Comparison of ENCODE assay signal across 13 mouse cellular contexts in genomic region chr6:128070921-128071558, GRCm38 (mm10).
DNase-seq lines count a peak whose midpoint lies in the region; ATAC-seq lines count a peak whose summit lies in the region.
"Had no signal": no experiment of that assay in that cellular context is flagged by ENCODE, and none has a peak within 500 bp of the region (broad histone marks: within the 10 kb centered on the region; RNA-seq: fewer than 3 reads in every experiment).

No protein-coding gene starts in this region.

- no peak overlapping the region for H3K4me3 ChIP-seq in hindbrain, embryonic 13.5 days
- no peak overlapping the region for H3K4me3 ChIP-seq in hindbrain, embryonic 12.5 days
- H3K4me3 ChIP-seq in forebrain, embryonic 12.5 days (replicated peaks): no peak overlapping the region
- no peak overlapping the region for H3K4me3 ChIP-seq in midbrain, embryonic 15.5 days

- DNase-seq in cerebellum, adult 8-10 months: peak; percentile 68
- no peak for DNase-seq in MN1 (ENCODE audit: low spot score)
- DNase-seq in testis, postnatal 14 days (ENCODE audit: low spot score): no peak
- no peak for DNase-seq in layer of hippocampus, adult 11-12 months (ENCODE audit: low spot score)
- DNase-seq: kidney, postnatal 25 days; lung, postnatal 36 days; right cerebral cortex, postnatal 25 days; thymus, adult 2 months had no signal

- H3K27me3 ChIP-seq in hindbrain, embryonic 13.5 days: no peaks in the 10 kb centered on the region
- H3K27me3 ChIP-seq in hindbrain, embryonic 12.5 days: no peaks in the 10 kb centered on the region
- H3K27me3 ChIP-seq in forebrain, embryonic 12.5 days: no peaks in the 10 kb centered on the region
- H3K27me3 ChIP-seq in midbrain, embryonic 15.5 days (replicated peaks): no peaks in the 10 kb centered on the region

- H3K27ac ChIP-seq in hindbrain, embryonic 13.5 days: 0 out of 2 replicates have a peak overlapping the region, but pooled peaks have one; percentile 30
- no peak overlapping the region for H3K27ac ChIP-seq in hindbrain, embryonic 12.5 days
- peak overlapping the region; percentile 37; the same call in 1 of the 2 replicates for H3K27ac ChIP-seq in forebrain, embryonic 12.5 days
- H3K27ac ChIP-seq in midbrain, embryonic 15.5 days: peak overlapping the region; percentile 16; the same call in 1 of the 2 replicates

- no peaks in the 10 kb centered on the region for H3K9me3 ChIP-seq in hindbrain, embryonic 13.5 days
- H3K9me3 ChIP-seq in hindbrain, embryonic 12.5 days (replicated peaks): no peaks in the 10 kb centered on the region
- no peaks in the 10 kb centered on the region for H3K9me3 ChIP-seq in forebrain, embryonic 12.5 days
- no peaks in the 10 kb centered on the region for H3K9me3 ChIP-seq in midbrain, embryonic 15.5 days

- no peak overlapping the region for H3K4me2 ChIP-seq in hindbrain, embryonic 13.5 days
- H3K4me2 ChIP-seq in hindbrain, embryonic 12.5 days (replicated peaks): no peak overlapping the region
- H3K4me2 ChIP-seq in forebrain, embryonic 12.5 days: no peak overlapping the region
- H3K4me2 ChIP-seq in midbrain, embryonic 15.5 days: no peak overlapping the region

- no peak for ATAC-seq in hindbrain, embryonic 13.5 days (ENCODE audit: low FRiP score)
- no peak for ATAC-seq in hindbrain, embryonic 12.5 days (ENCODE audit: low FRiP score)
- ATAC-seq in forebrain, embryonic 12.5 days (ENCODE audit: low FRiP score): no peak
- ATAC-seq in midbrain, embryonic 15.5 days (replicated peaks): 0 out of 2 replicates have a peak, but pooled peaks have one; percentile 21
- ATAC-seq: inflammation-experienced regulatory T-cells, adult 6 months had no signal

- WGBS in hindbrain, embryonic 13.5 days: 64% methylated on average over 12 of the region's 12 CpGs
- 72% methylated on average over 12 of the region's 12 CpGs for WGBS in hindbrain, embryonic 12.5 days
- 50% methylated on average over 12 of the region's 12 CpGs for WGBS in forebrain, embryonic 12.5 days
- 51% methylated on average over 12 of the region's 12 CpGs for WGBS in midbrain, embryonic 15.5 days

- no peak overlapping the region for H3K9ac ChIP-seq in hindbrain, embryonic 13.5 days
- no peak overlapping the region for H3K9ac ChIP-seq in hindbrain, embryonic 12.5 days
- H3K9ac ChIP-seq in forebrain, embryonic 12.5 days: no peak overlapping the region
- no peak overlapping the region for H3K9ac ChIP-seq in midbrain, embryonic 15.5 days

- peaks cover 31% of the 10 kb centered on the region for H3K4me1 ChIP-seq in hindbrain, embryonic 13.5 days (replicated peaks)
- H3K4me1 ChIP-seq in hindbrain, embryonic 12.5 days: peaks cover 27% of the 10 kb centered on the region
- H3K4me1 ChIP-seq in forebrain, embryonic 12.5 days: peaks cover 31% of the 10 kb centered on the region
- H3K4me1 ChIP-seq in midbrain, embryonic 15.5 days: peaks cover 17% of the 10 kb centered on the region

- no peaks in the 10 kb centered on the region for H3K36me3 ChIP-seq in hindbrain, embryonic 13.5 days
- H3K36me3 ChIP-seq in hindbrain, embryonic 12.5 days: no peaks in the 10 kb centered on the region
- no peaks in the 10 kb centered on the region for H3K36me3 ChIP-seq in forebrain, embryonic 12.5 days (replicated peaks)
- H3K36me3 ChIP-seq in midbrain, embryonic 15.5 days (replicated peaks): no peaks in the 10 kb centered on the region
